Mouse (Mus musculus): Measurements from ENCODE around the gene Cluap1.

DNA sequence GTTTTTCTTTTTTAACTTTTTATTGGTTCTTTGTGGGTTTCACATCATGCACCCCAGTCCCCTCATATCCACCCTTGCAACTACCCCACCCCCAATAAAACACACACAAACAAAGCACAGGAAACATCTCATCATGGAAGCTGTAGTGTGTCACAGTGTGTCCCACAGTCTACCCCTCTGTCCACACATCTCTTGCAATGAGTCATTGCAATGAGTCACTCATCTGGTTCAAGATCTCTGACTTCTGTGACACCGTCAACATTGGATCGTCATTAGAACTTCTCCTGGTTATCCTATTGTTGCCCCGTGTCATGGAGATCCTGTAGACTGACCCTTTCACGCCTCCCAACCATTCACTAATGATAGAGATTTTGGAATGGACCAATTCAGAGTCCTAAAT lies 26.1 kb downstream of the Cluap1 start:
- TF ChIP-seq POLR2A (IDR thresholded peaks at IDR 0.05; ENCODE audit: low read depth, low read length) (no peak), CTCF (IDR thresholded peaks at IDR 0.05; ENCODE audit: borderline replicate concordance, insufficient read depth, low read length) (no peak)
